Mouse (Mus musculus) G1E (cell line): ENCODE results near the gene Dzip3. TPM values are rescaled to one million over a fixed set of nuclear protein-coding genes. Genes with fewer than 3 reads are reported as not detected.

Source experiments
- ATAC-seq: 2 replicates; pipeline ENCODE4 v1.8.0; 2016; ENCODE audit warnings: mild to moderate bottlenecking; ENCODE audit not compliant: insufficient number of reproducible peaks, poor library complexity, low FRiP score, severe bottlenecking; ENCODE audit errors: extremely low read depth
- DNase-seq: peaks from one replicate; pipeline ENCODE4 v3.0.0; 2012; ENCODE audit warnings: low spot score
- H3K27me3 ChIP-seq: 2 replicates; pipeline ENCODE4 v1.6.1; 2012; ENCODE audit warnings: mild to moderate bottlenecking, low read length, inconsistent platforms; ENCODE audit not compliant: insufficient read depth
- H3K36me3 ChIP-seq: replicated peaks from 2 replicates; pipeline ENCODE3; 2012; ENCODE audit warnings: mild to moderate bottlenecking, inconsistent platforms
- H3K4me1 ChIP-seq: 2 replicates; pipeline ENCODE4 v1.6.1; 2012; ENCODE audit warnings: low read depth, low read length, inconsistent platforms, mixed read lengths; ENCODE audit not compliant: insufficient read depth
- H3K4me3 ChIP-seq: 2 replicates; pipeline ENCODE4 v1.5.1; 2012; ENCODE audit warnings: low read depth, mild to moderate bottlenecking, inconsistent platforms, low read length, moderate library complexity, mixed read lengths
- H3K9me3 ChIP-seq: replicated peaks from 2 replicates; pipeline ENCODE4 v1.6.1; 2012; ENCODE audit warnings: inconsistent platforms
- CTCF ChIP-seq: IDR thresholded peaks from 2 replicates; pipeline ENCODE4 v1.5.1; 2012; ENCODE audit warnings: low read depth, low read length, inconsistent platforms, mixed read lengths
- GATA1 ChIP-seq: IDR thresholded peaks from 2 replicates; pipeline ENCODE4 v1.6.1; 2012; ENCODE audit warnings: borderline replicate concordance, low read length, inconsistent platforms, mixed read lengths
- GATA2 ChIP-seq: IDR thresholded peaks from 2 replicates; pipeline ENCODE4 v1.6.1; 2012; ENCODE audit warnings: low read depth, low read length, inconsistent platforms, borderline replicate concordance
- POLR2AphosphoS5 ChIP-seq: IDR thresholded peaks from 2 replicates; pipeline ENCODE4 v1.6.1; 2012; ENCODE audit warnings: low read depth, low read length, inconsistent platforms; ENCODE audit not compliant: insufficient replicate concordance
- TAL1 ChIP-seq: conservative IDR thresholded peaks from 2 replicates; pipeline ENCODE4 v1.6.1; 2012; ENCODE audit warnings: low read depth, low read length, inconsistent platforms, mixed read lengths
- polyA plus RNA-seq: library from polyadenylated mRNA; stranded (reverse); fragments of >175 nt; gene quantifications from 2 replicates; pipeline ENCODE4 v1.2.3, GENCODE M21; 2012
- total RNA-seq, 2 experiments: library from RNA; stranded (forward) in 1 of 2; stranded (reverse) in 1 of 2; fragments of 200-1000 nt in 1 of 2; fragments of >200 nt in 1 of 2; fragmentation: Nextera tagmentation in 1 of 2; gene quantifications; 2 replicates each; pipeline ENCODE4 v1.2.3; 2014 to 2017

Dzip3 gene
- total and polyA plus RNA-seq, 3 experiments = 17.6 to 166 (median 52.1) TPM

DNA sequence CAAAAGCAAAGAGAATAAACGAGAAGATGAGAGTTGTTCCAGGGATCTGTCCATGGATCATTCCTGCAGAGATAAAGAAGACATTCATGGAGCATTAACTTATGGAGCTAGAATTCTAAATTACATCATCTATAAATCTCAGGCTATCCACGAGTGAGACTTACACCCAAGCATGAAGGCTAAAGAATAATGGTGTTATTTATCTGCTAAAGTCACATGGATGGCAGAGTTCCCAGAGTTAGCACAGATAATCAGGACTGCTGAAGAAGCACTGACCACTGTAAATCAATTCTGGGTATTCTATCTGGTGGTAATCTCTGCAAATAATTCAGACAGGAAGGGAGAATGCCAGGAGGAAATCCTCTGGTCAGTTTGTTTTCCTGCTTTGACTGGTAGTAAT, 103.2 kb downstream of the Dzip3 start:
- no peak overlapping the region for H3K4me3 ChIP-seq
- TF ChIP-seq POLR2AphosphoS5 (no peak), CTCF (no peak), GATA2 (no peak), GATA1 (no peak), TAL1 (no peak)
- no peaks in the 10 kb centered on the region for H3K36me3 ChIP-seq
- no peaks in the 10 kb centered on the region for H3K4me1 ChIP-seq
- no peaks in the 10 kb centered on the region for H3K9me3 ChIP-seq
- H3K27me3 ChIP-seq = no peaks in the 10 kb centered on the region
- DNase-seq (no peak), ATAC-seq (no peak)

Other genes with a start within 250 kb of the Dzip3 start
- 0.44 TPM in 1 of 2 replicates, not detected in the other for gene Trat1, start 222.1 kb downstream of the Dzip3 start, total RNA-seq (2014; fragmentation: Nextera tagmentation)
- gene Trat1, start 222.1 kb downstream of the Dzip3 start, total RNA-seq (2017) = 0.16 and 0.41 TPM in 2 replicates
- not detected in 2 replicates for gene Trat1, start 222.1 kb downstream of the Dzip3 start, polyA plus RNA-seq
- gene Retnlb, start 177.3 kb downstream of the Dzip3 start, total RNA-seq (2014; fragmentation: Nextera tagmentation) = not detected in 2 replicates
- gene Retnlb, start 177.3 kb downstream of the Dzip3 start, total RNA-seq (2017) = not detected in 2 replicates
- not detected in 2 replicates for gene Retnlb, start 177.3 kb downstream of the Dzip3 start, polyA plus RNA-seq
- not detected in 2 replicates for gene Retnla, start 151.6 kb downstream of the Dzip3 start, total RNA-seq (2014; fragmentation: Nextera tagmentation)
- not detected in 2 replicates for gene Retnla, start 151.6 kb downstream of the Dzip3 start, total RNA-seq (2017)
- gene Retnla, start 151.6 kb downstream of the Dzip3 start, polyA plus RNA-seq = not detected in 2 replicates
- gene Retnlg, start 121.5 kb downstream of the Dzip3 start, total RNA-seq (2014; fragmentation: Nextera tagmentation) = not detected in 2 replicates
- not detected in 2 replicates for gene Retnlg, start 121.5 kb downstream of the Dzip3 start, total RNA-seq (2017)
- not detected in 2 replicates for gene Retnlg, start 121.5 kb downstream of the Dzip3 start, polyA plus RNA-seq
- 79.7 and 82.2 TPM in 2 replicates for gene Cip2a, start within 50 bp of the Dzip3 start, total RNA-seq (2014; fragmentation: Nextera tagmentation)
- 87.5 and 104 TPM in 2 replicates for gene Cip2a, start within 50 bp of the Dzip3 start, total RNA-seq (2017)
- 2.5 and 4.5 TPM in 2 replicates for gene Cip2a, start within 50 bp of the Dzip3 start, polyA plus RNA-seq
- gene Myh15, start 63.3 kb upstream of the Dzip3 start, total RNA-seq (2014; fragmentation: Nextera tagmentation) = not detected in 2 replicates
- gene Myh15, start 63.3 kb upstream of the Dzip3 start, total RNA-seq (2017) = under 0.01 TPM in 1 of 2 replicates, not detected in the other
- gene Myh15, start 63.3 kb upstream of the Dzip3 start, polyA plus RNA-seq = not detected in 2 replicates